Mouse (Mus musculus) heart, adult 2 months (tissue): ENCODE data around the gene Thrsp.

Experiments used
- CTCF ChIP-seq: fragments of 200-600 bp; IDR thresholded peaks from 2 replicates; pipeline ENCODE4 v1.8.1; 2022; ENCODE audit warnings: antibody characterized with exemption, mild to moderate bottlenecking, moderate library complexity
- EP300 ChIP-seq: fragments of 200-500 bp; IDR thresholded peaks from 2 replicates; pipeline ENCODE4 v1.6.1; 2011; ENCODE audit warnings: low read depth, low read length, control low read depth; ENCODE audit not compliant: insufficient read depth
- POLR2A ChIP-seq: fragments of 200-500 bp; IDR thresholded peaks from 2 replicates; pipeline ENCODE4 v1.6.1; 2011; ENCODE audit warnings: mild to moderate bottlenecking, low read depth, low read length, control low read depth; ENCODE audit not compliant: insufficient read depth

GRCm38 (mm10) chr7:97414426-97414825 lies 3.1 kb downstream of the Thrsp start:
- no peak for TF ChIP-seq CTCF
- TF ChIP-seq EP300 = peak; percentile 58; the same call in 1 of the 2 replicates
- TF ChIP-seq POLR2A = no peak
